Mouse (Mus musculus): ENCODE data around the gene Gm11168. TPM values are rescaled to one million over a fixed set of nuclear protein-coding genes. Genes with fewer than 3 reads are reported as not detected.
"Not testable (repeated sequence)": the region's sequence is repeated elsewhere in the genome, so short reads cannot be mapped to it uniquely, and the experiment has no call there.

The Gm11168 gene
- total RNA-seq, 4 experiments from 2014 or later, result not detected

DNA sequence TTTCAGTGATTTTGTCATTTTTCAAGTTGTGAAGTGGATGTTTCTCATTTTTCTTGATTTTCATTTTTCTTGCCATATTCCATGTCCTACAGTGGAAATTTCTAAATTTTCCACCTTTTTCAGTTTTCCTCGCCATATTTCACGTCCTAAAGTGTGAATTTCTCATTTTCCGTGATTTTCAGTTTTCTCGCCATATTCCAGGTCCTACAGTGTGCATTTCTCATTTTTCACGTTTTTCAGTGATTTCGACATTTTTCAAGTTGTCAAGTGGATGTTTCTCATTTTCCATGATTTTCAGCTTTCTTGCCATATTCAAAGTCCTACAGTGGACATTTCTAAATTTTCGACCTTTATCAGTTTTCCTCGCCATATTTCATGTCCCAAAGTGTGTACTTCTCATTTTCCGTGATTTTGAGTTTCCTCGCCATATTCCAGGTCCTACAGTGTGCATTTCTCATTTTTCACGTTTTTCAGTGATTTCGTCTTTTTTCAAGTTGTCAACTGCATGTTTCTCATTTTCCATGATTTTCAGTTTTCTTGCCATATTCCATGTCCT, 21.8 kb downstream of the Gm11168 start, which contains the start of gene Gm10717:
Gene Gm10717 (plus strand): TSS at position 506 of the 556 bp plus-strand sequence.
- peak; percentile 14 for DNase-seq (ENCODE audit: low spot score in 2 of 2)

- peak; percentile 42 to 52 for DNase-seq (ENCODE audit: low spot score in 2 of 2)
Measured at GRCm38 (mm10) chr9:3025653-3026052, 22.5 kb downstream of the Gm11168 start.

GRCm38 (mm10) chr9:3026136-3026535, 23.0 kb downstream of the Gm11168 start:
- DNase-seq (ENCODE audit: low spot score in 2 of 2), result not testable (repeated sequence)

DNA sequence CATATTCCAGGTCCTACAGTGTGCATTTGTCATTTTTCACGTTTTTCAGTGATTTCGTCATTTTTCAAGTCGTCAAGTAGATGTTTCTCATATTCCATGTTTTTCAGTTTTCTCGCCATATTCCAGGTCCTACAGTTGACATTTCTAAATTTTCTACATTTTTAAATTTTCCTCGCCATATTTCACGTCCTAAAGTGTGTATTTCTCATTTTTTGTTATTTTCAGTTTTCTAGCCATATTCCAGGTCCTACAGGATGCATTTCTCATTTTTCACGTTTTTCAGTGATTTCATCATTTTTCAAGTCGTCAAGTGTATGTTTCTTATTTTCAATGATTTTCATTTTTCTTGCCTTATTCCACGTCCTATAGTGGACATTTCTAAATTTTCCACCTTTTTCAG, 23.6 kb downstream of the Gm11168 start:
- DNase-seq (ENCODE audit: low spot score in 2 of 2), result not testable (repeated sequence)

- not testable (repeated sequence) for DNase-seq (ENCODE audit: low spot score in 2 of 2)
Measured at GRCm38 (mm10) chr9:3027200-3027599, 24.1 kb downstream of the Gm11168 start.

DNA sequence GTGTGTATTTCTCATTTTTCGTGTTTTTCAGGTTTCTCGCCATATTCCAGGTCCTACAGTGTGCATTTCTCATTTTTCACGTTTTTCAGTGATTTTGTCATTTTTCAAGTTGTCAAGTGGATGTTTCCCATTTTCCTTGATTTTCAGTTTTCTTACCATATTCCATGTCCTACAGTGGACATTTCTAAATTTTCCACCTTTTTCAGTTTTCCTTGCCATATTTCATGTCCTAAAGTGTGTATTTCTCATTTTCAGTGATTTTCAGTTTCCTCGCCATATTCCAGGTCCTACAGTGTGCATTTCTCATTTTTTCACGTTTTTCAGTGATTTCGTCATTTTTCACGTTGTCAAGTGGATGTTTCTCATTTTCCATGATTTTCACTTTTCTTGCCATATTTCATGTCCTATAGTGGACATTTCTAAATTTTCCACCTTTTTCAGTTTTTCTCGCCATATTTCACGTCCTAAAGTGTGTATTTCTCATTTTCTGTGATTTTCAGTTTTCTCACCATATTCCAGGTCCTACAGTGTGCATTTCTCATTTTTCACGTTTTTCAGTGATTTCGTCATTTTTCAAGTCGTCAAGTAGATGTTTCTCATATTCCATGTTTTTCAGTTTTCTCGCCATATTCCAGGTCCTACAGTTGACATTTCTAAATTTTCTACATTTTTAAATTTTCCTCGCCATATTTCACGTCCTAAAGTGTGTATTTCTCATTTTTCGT, 26.3 kb downstream of the Gm11168 start:
- peak; percentile 31 to 34 for DNase-seq (ENCODE audit: low spot score in 2 of 2)

DNA sequence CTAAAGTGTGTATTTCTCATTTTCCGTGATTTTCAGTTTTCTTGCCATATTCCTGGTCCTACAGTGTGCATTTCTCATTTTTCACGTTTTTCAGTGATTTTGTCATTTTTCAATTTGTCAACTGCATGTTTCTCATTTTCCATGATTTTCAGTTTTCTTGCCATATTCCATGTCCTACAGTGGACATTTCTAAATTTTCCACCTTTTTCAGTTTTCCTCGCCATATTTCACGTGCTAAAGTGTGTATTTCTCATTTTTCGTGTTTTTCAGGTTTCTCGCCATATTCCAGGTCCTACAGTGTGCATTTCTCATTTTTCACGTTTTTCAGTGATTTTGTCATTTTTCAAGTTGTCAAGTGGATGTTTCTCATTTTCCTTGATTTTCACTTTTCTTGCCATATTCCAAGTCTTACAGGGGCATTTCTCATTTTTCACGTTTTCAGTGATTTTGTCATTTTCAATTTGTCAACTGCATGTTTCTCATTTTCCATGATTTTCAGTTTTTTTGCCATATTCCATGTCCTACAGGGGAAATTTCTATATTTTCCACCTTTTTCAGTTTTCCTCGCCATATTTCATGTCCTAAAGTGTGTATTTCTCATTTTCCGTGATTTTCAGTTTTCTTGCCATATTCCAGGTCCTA, 27.7 kb downstream of the Gm11168 start:
- not testable (repeated sequence) for DNase-seq (ENCODE audit: low spot score in 2 of 2)

- DNase-seq (ENCODE audit: low spot score in 2 of 2), result not testable (repeated sequence)
Measured at GRCm38 (mm10) chr9:3034299-3034698, 31.2 kb downstream of the Gm11168 start, which contains the start of gene Gm17535. TSS of gene Gm17535 (plus strand) at chr9:3034599.

- not testable (repeated sequence) for DNase-seq (ENCODE audit: low spot score in 2 of 2)
Measured at GRCm38 (mm10) chr9:3036577-3036976, 33.4 kb downstream of the Gm11168 start, which contains the start of gene Gm10715. TSS of gene Gm10715 (plus strand) at chr9:3036877.

DNA sequence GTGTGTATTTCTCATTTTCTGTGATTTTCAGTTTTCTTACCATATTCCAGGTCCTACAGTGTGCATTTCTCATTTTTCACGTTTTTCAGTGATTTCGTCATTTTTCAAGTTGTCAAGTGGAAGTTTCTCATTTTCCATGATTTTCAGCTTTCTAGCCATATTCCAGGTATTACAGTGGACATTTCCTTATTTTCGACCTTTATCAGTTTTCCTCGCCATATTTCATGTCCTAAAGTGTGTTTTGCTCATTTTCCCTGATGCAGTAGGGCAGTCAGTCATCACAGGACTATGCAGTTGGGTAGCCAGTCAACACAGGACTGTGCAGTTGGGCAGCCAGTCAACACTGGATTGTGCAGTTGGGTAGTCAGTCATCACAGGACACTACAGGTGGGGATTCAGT, 35.0 kb downstream of the Gm11168 start:
- DNase-seq (ENCODE audit: low spot score in 2 of 2), result not testable (repeated sequence)

Small RNA genes lying within 50 kb of the gene (microRNA-seq; reads per million reads assigned to microRNA genes)
- 0 reads per million in 2 experiments for gene Mir101c

Other genes starting within 250 kb of the Gm11168 start
- not detected for gene Gm10722, start 2.4 kb upstream of the Gm11168 start, total RNA-seq (2022)
- under 1 TPM in 2 of 4 experiments, not detected in 2; 0.55 to 0.61 TPM for gene Gm10721, start 9.8 kb downstream of the Gm11168 start, total RNA-seq (2022)
- not detected for gene Gm10720, start 12.3 kb downstream of the Gm11168 start, total RNA-seq (2022)
- 1 to 10 TPM in 1 of 4 experiments, under 1 TPM in 2, not detected in 1; 0.52 to 1.4 (median 0.75) TPM for gene Gm10719, start 14.1 kb downstream of the Gm11168 start, total RNA-seq (2022)
- gene Gm10718, start 20.2 kb downstream of the Gm11168 start, total RNA-seq (2022), result under 1 TPM in 2 of 4 experiments, not detected in 2; 0.68 to 0.81 TPM
- gene Gm10717, start 22.1 kb downstream of the Gm11168 start, total RNA-seq (2022), result not detected
- gene Gm17535, start 31.3 kb downstream of the Gm11168 start, total RNA-seq (2022), result not detected
- under 1 TPM in 1 of 4 experiments, not detected in 3; 0.52 TPM for gene Gm10715, start 33.5 kb downstream of the Gm11168 start, total RNA-seq (2022)

Measured in layer of hippocampus, adult 8-10 months (tissue).